Mouse (Mus musculus): ENCODE results near the gene Ptk7. TPM values are rescaled to one million over a fixed set of nuclear protein-coding genes. Genes with fewer than 3 reads are reported as not detected.

Gene Ptk7
- total and polyA plus RNA-seq, 2 experiments from 2014 or later: 19.7 to 56.6 TPM

- ATAC-seq (no peak), DNase-seq (no peak)
- H3K4me1 ChIP-seq (ENCODE audit: insufficient read depth): peaks cover 14% of the 10 kb centered on the region
- H3K27ac ChIP-seq (ENCODE audit: low read depth, low read length): no peak overlapping the region
- H3K36me3 ChIP-seq (ENCODE audit: insufficient read depth): peaks cover 27% of the 10 kb centered on the region
- H3K9ac ChIP-seq: peak overlapping the region; percentile 59
- peak overlapping the region; percentile 89 for H3K4me2 ChIP-seq (ENCODE audit: low read depth)
- no peaks in the 10 kb centered on the region for H3K9me3 ChIP-seq (ENCODE audit: low read length)
- H3K27me3 ChIP-seq (ENCODE audit: insufficient read depth, low read length): no peaks in the 10 kb centered on the region
- 8% methylated on average over 10 of the region's 11 CpGs for whole genome bisulfite sequencing
- TF ChIP-seq CTCF (IDR thresholded peaks at IDR 0.05; ENCODE audit: low read depth): no peak
- H3K4me3 ChIP-seq (ENCODE audit: low read depth, low read length): peak overlapping the region; percentile 75
Observed at GRCm38 (mm10) chr17:46644916-46645475, 15.7 kb upstream of the Ptk7 start.

- Histone ChIP-seq H3K27ac (ENCODE audit: low read depth, low read length) (no peak overlapping the region), H3K27me3 (ENCODE audit: insufficient read depth, low read length) (no peaks in the 10 kb centered on the region), H3K9me3 (ENCODE audit: low read length) (no peaks in the 10 kb centered on the region), H3K4me1 (ENCODE audit: insufficient read depth) (peaks cover 10% of the 10 kb centered on the region), H3K9ac (no peak overlapping the region), H3K4me3 (ENCODE audit: low read depth, low read length) (no peak overlapping the region), H3K4me2 (ENCODE audit: low read depth) (peak overlapping the region; percentile 89; the same call in 1 of the 2 replicates), H3K36me3 (ENCODE audit: insufficient read depth) (peaks cover 34% of the 10 kb centered on the region)
- no peak for TF ChIP-seq CTCF (IDR thresholded peaks at IDR 0.05; ENCODE audit: low read depth)
- 91% methylated on average over 12 of the region's 12 CpGs for WGBS
- no peak for ATAC-seq
- DNase-seq: no peak
Observed at GRCm38 (mm10) chr17:46644152-46644805, 15.0 kb upstream of the Ptk7 start.

GRCm38 (mm10) chr17:46642060-46642459 is 12.8 kb upstream of the Ptk7 start:
- 91% methylated on average over 17 of the region's 17 CpGs for WGBS
- H3K27me3 ChIP-seq (ENCODE audit: insufficient read depth, low read length): no peaks in the 10 kb centered on the region
- DNase-seq: no peak
- H3K4me3 ChIP-seq (ENCODE audit: low read depth, low read length): no peak overlapping the region
- no peak overlapping the region for H3K27ac ChIP-seq (ENCODE audit: low read depth, low read length)
- ATAC-seq: no peak
- no peaks in the 10 kb centered on the region for H3K9me3 ChIP-seq (ENCODE audit: low read length)
- H3K4me1 ChIP-seq (ENCODE audit: insufficient read depth): peaks cover 10% of the 10 kb centered on the region
- H3K4me2 ChIP-seq (ENCODE audit: low read depth): no peak overlapping the region
- H3K9ac ChIP-seq: no peak overlapping the region
- H3K36me3 ChIP-seq (ENCODE audit: insufficient read depth): peaks cover 41% of the 10 kb centered on the region
- TF ChIP-seq CTCF (IDR thresholded peaks at IDR 0.05; ENCODE audit: low read depth): no peak

GRCm38 (mm10) chr17:46639929-46640328 is 10.6 kb upstream of the Ptk7 start:
- 78% methylated on average over 9 of the region's 9 CpGs for WGBS
- Histone ChIP-seq H3K27ac (ENCODE audit: low read depth, low read length) (no peak overlapping the region), H3K4me3 (ENCODE audit: low read depth, low read length) (no peak overlapping the region), H3K9me3 (ENCODE audit: low read length) (no peaks in the 10 kb centered on the region), H3K27me3 (ENCODE audit: insufficient read depth, low read length) (no peaks in the 10 kb centered on the region), H3K4me2 (ENCODE audit: low read depth) (no peak overlapping the region), H3K4me1 (ENCODE audit: insufficient read depth) (peaks cover 14% of the 10 kb centered on the region), H3K9ac (no peak overlapping the region), H3K36me3 (ENCODE audit: insufficient read depth) (peaks cover 45% of the 10 kb centered on the region)
- DNase-seq: no peak
- TF ChIP-seq CTCF (IDR thresholded peaks at IDR 0.05; ENCODE audit: low read depth): no peak
- no peak for ATAC-seq

- Histone ChIP-seq H3K4me3 (ENCODE audit: low read depth, low read length) (no peak overlapping the region), H3K4me1 (ENCODE audit: insufficient read depth) (peaks cover 10% of the 10 kb centered on the region; the same call in 1 of the 2 replicates), H3K9ac (no peak overlapping the region), H3K27me3 (ENCODE audit: insufficient read depth, low read length) (no peaks in the 10 kb centered on the region), H3K9me3 (ENCODE audit: low read length) (no peaks in the 10 kb centered on the region), H3K27ac (ENCODE audit: low read depth, low read length) (peak overlapping the region; percentile 69), H3K36me3 (ENCODE audit: insufficient read depth) (peaks cover 45% of the 10 kb centered on the region), H3K4me2 (ENCODE audit: low read depth) (peak overlapping the region; percentile 23; the same call in 1 of the 2 replicates)
- ATAC-seq (peak; percentile 72), DNase-seq (peak; percentile 92)
- WGBS: 10% methylated on average over 15 of the region's 15 CpGs
- TF ChIP-seq CTCF (IDR thresholded peaks at IDR 0.05; ENCODE audit: low read depth): peak; percentile 82
Observed at GRCm38 (mm10) chr17:46636831-46637523, 7.7 kb upstream of the Ptk7 start.

GRCm38 (mm10) chr17:46629685-46630441 is 559 bp upstream of the Ptk7 start:
- H3K9ac ChIP-seq: no peak overlapping the region

More at GRCm38 (mm10) chr17:46629685-46630441, 559 bp upstream of the Ptk7 start:
- H3K4me2 ChIP-seq (ENCODE audit: low read depth): peak overlapping the region; percentile 78
- no peak; the same call in 1 of the 2 replicates for TF ChIP-seq CTCF (IDR thresholded peaks at IDR 0.05; ENCODE audit: low read depth)
- H3K27ac ChIP-seq (ENCODE audit: low read depth, low read length): peak overlapping the region; percentile 40
- H3K4me3 ChIP-seq (ENCODE audit: low read depth, low read length): peak overlapping the region; percentile 97
- H3K9me3 ChIP-seq (ENCODE audit: low read length): no peaks in the 10 kb centered on the region
- peaks cover 8% of the 10 kb centered on the region; the same call in 1 of the 2 replicates for H3K4me1 ChIP-seq (ENCODE audit: insufficient read depth)
- DNase-seq (no peak), ATAC-seq (peak; percentile 30; the same call in 1 of the 2 replicates)
- WGBS: 14% methylated on average over 12 of the region's 12 CpGs
- peaks cover 16% of the 10 kb centered on the region for H3K36me3 ChIP-seq (ENCODE audit: insufficient read depth)
- no peaks in the 10 kb centered on the region for H3K27me3 ChIP-seq (ENCODE audit: insufficient read depth, low read length)

All from forebrain, postnatal 0 days (tissue).